Mouse (Mus musculus) hindbrain, embryonic 11.5 days (tissue): ENCODE measurements around the gene Ip6k2. TPM values are rescaled to one million over a fixed set of nuclear protein-coding genes. Genes with fewer than 3 reads are reported as not detected.
A peak's percentile ranks its signal among the peaks of the same experiment; 100 is the strongest.

Experiments
- ATAC-seq: fragments of 200-750 bp; cut with Nextera tagmentation; 2 replicates; pipeline ENCODE4 v1.8.0; 2017; ENCODE audit warnings: mild to moderate bottlenecking, moderate TSS enrichment, moderate library complexity; ENCODE audit not compliant: low FRiP score
- DNase-seq: peaks from one replicate; pipeline ENCODE4 v3.0.0-alpha.2; 2015; ENCODE audit warnings: low spot score
- H3K27ac ChIP-seq: fragments of 300-500 bp; sonication (generic); 2 replicates; pipeline ENCODE4 v1.5.1; 2014; ENCODE audit warnings: mild to moderate bottlenecking, low read depth, low read length
- H3K27me3 ChIP-seq: fragments of 300-500 bp; sonication (generic); 2 replicates; pipeline ENCODE4 v1.6.1; 2014; ENCODE audit warnings: mild to moderate bottlenecking, low read length, moderate library complexity, mixed read lengths; ENCODE audit not compliant: control insufficient read depth, insufficient read depth
- H3K36me3 ChIP-seq: fragments of 300-500 bp; sonication (generic); 2 replicates; pipeline ENCODE4 v1.6.1; 2014; ENCODE audit warnings: mild to moderate bottlenecking, low read length, moderate library complexity, mixed read lengths; ENCODE audit not compliant: control insufficient read depth, insufficient read depth
- H3K4me1 ChIP-seq: fragments of 300-500 bp; sonication (generic); replicated peaks from 2 replicates; pipeline ENCODE4 v1.6.1; 2014; ENCODE audit warnings: low read length, mixed read lengths; ENCODE audit not compliant: control insufficient read depth, insufficient read depth
- H3K4me2 ChIP-seq: fragments of 300-500 bp; sonication (generic); replicated peaks from 2 replicates; pipeline ENCODE4 v1.6.1; 2014; ENCODE audit warnings: mild to moderate bottlenecking, low read depth, low read length
- H3K4me3 ChIP-seq: fragments of 300-500 bp; sonication (generic); 2 replicates; pipeline ENCODE4 v1.5.1; 2014; ENCODE audit warnings: low read depth, low read length
- H3K9ac ChIP-seq: fragments of 300-500 bp; sonication (generic); 2 replicates; pipeline ENCODE4 v1.6.1; 2014; ENCODE audit warnings: low read depth, low read length
- H3K9me3 ChIP-seq: fragments of 300-500 bp; sonication (generic); 2 replicates; pipeline ENCODE4 v1.6.1; 2016; ENCODE audit warnings: low read length; ENCODE audit not compliant: control insufficient read depth
- WGBS: fragments of 180-500 bp; shearing (Covaris S2); extraction: QIAGEN DNeasy Blood & Tissue Kit; methylation state at CpG from one replicate; pipeline ENCODE4 v1.1.7; 2014; 5-methylcytosine and 5-hydroxymethylcytosine counted together
- polyA plus RNA-seq: library from polyadenylated mRNA; unstranded; fragments of >200 nt; fragmentation: Nextera tagmentation; extraction: Ambion mirVana; gene quantifications from 2 replicates; pipeline ENCODE4 v1.2.1, GENCODE M21; 2014

The Ip6k2 gene
- polyA plus RNA-seq, 1 experiment from 2014 or later, result 136 TPM

DNA sequence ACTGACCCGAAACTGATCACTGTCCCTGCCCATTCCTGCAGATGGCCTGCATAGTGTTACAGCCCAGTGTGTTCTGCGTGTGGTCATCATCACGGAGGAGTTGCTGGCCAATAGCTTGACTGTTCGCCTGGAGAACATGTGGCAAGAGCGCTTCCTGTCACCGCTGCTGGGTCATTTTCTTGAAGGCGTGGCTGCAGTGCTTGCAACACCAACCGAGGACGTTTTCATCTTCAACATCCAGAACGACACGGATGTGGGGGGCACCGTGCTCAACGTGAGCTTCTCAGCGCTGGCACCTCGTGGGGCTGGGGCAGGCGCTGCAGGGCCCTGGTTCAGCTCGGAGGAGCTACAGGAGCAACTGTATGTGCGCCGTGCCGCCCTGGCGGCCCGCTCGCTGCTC is 48.0 kb downstream of the Ip6k2 start:
- DNase-seq, result peak; percentile 35
- H3K36me3 ChIP-seq, result no peaks in the 10 kb centered on the region

DNA sequence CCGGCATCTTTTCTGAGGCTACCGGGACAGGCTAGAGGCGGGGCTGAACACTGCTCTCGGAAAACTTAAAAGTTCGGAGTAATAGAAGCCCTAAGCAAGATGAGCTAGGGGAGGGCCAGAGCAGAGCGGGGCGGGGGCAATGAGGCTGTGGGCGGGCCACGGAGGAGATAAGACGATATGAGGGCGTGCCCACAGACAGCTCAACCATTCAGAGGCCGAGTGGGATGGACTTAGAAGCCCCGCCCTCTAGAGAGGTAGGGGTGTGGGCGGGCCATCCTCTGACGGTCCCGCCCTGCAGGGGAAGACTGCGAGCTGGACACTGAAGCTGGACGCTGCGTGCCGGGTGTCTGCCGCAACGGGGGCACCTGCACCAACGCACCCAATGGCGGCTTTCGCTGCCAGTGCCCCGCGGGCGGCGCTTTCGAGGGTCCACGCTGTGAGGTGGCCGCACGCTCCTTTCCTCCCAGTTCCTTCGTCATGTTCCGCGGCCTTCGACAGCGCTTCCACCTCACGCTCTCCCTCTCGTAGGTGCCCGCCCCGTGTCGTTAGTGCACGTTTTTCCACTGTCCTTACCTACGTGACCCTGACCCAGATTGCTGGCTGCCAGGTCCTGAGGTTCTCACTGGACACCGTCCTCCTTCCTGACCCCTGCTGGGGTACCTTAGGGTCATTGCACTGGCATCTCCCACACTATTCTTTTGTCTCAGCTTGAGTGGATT is 49.0 kb downstream of the Ip6k2 start:
- ATAC-seq, result peak; percentile 94
- Histone ChIP-seq H3K27ac (no peak overlapping the region), H3K4me3 (peak overlapping the region; percentile 39), H3K36me3 (no peaks in the 10 kb centered on the region), H3K4me2 (peak overlapping the region; percentile 80), H3K27me3 (peaks cover 23% of the 10 kb centered on the region), H3K4me1 (peaks cover 16% of the 10 kb centered on the region), H3K9ac (no peak overlapping the region; the same call in 1 of the 2 replicates), H3K9me3 (no peaks in the 10 kb centered on the region)
- WGBS, result 8% methylated on average over 39 of the region's 46 CpGs
- peak; percentile 89 for DNase-seq

More for the DNA sequence above, 48.0 kb downstream of the Ip6k2 start:
- 9% methylated on average over 23 of the region's 23 CpGs for WGBS
- Histone ChIP-seq H3K4me3 (peak overlapping the region; percentile 39), H3K9me3 (no peaks in the 10 kb centered on the region), H3K9ac (no peak overlapping the region; the same call in 1 of the 2 replicates), H3K4me1 (peaks cover 22% of the 10 kb centered on the region), H3K27me3 (peaks cover 24% of the 10 kb centered on the region), H3K27ac (no peak overlapping the region), H3K4me2 (peak overlapping the region; percentile 80)
- ATAC-seq, result no peak

DNA sequence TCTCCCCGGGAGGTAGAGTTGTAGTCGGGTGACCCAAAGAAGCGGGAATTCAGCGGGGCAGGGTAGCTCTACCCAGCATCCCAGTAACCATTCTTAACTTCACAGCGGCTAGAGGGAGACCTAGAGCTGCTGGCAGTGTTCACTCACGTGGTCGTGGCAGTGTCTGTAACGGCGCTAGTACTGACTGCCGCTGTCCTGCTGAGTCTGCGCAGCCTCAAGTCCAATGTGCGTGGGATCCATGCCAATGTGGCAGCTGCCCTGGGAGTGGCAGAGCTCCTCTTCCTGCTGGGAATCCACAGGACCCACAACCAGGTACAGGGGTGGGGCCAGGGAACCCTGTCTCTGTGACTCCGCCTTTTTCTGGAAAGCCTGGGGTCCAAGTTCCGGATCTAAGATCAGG is 59.4 kb downstream of the Ip6k2 start:
- Histone ChIP-seq H3K4me3 (no peak overlapping the region), H3K9me3 (no peaks in the 10 kb centered on the region), H3K27ac (no peak overlapping the region), H3K4me1 (no peaks in the 10 kb centered on the region), H3K36me3 (peaks cover 5% of the 10 kb centered on the region; the same call in 1 of the 2 replicates), H3K27me3 (no peaks in the 10 kb centered on the region), H3K4me2 (no peak overlapping the region), H3K9ac (no peak overlapping the region)
- no peak for ATAC-seq
- DNase-seq, result peak; percentile 11
- WGBS, result 23% methylated on average over 14 of the region's 14 CpGs

DNA sequence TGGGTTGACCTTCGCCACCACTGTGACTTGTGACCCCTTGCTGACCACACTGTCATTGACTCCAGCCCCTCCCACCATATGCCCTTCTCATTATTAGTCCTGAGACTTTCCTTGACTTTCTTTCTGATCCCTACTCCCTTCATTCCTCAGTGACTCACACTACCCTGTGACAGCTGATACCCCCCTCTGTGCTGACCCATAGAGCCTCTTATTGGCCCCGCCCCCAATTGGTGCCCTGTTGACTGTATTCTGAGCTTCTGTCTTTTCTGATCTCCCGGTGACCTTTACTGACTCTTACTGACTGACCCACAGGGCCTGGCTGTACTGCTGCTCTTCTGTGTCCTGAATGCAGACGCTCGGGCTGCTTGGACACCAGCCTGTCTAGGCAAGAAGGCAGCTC is 61.8 kb downstream of the Ip6k2 start:
- ATAC-seq, result 0 out of 2 replicates have a peak, but pooled peaks have one; percentile 4
- no peak for DNase-seq
- H3K36me3 ChIP-seq, result 0 out of 2 replicates have a peak, but pooled peaks cover 10% of the 10 kb centered on the region

DNA sequence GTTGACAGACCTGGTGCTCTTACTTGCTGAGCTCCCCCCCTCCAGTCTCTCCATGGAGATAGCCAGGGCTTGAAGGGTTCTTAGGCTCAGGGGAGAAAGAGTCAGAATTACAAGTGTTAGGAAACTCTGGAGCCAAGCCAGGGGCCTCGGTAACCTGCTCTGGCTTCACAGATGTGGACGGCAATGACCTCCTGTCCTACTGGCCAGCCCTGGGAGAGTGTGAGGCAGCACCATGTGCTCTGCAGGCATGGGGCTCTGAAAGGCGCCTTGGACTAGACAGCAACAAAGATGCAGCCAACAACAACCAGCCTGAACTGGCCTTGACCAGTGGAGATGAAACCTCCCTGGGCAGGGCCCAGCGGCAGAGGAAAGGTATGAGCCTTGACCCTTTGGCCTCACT is 63.8 kb downstream of the Ip6k2 start:
- H3K4me1 ChIP-seq, result no peaks in the 10 kb centered on the region
- ATAC-seq (no peak), DNase-seq (no peak)
- no peak overlapping the region for H3K9ac ChIP-seq
- 0 out of 2 replicates have a peak, but pooled peaks cover 10% of the 10 kb centered on the region for H3K36me3 ChIP-seq
- H3K4me2 ChIP-seq, result no peak overlapping the region
- no peaks in the 10 kb centered on the region for H3K9me3 ChIP-seq
- 83% methylated on average over 4 of the region's 4 CpGs for WGBS
- H3K27me3 ChIP-seq, result no peaks in the 10 kb centered on the region
- H3K4me3 ChIP-seq, result no peak overlapping the region
- no peak overlapping the region for H3K27ac ChIP-seq

More for the DNA sequence above, 61.8 kb downstream of the Ip6k2 start:
- H3K4me2 ChIP-seq, result no peak overlapping the region
- WGBS, result 63% methylated on average over 5 of the region's 5 CpGs
- H3K27ac ChIP-seq, result no peak overlapping the region
- H3K9ac ChIP-seq, result no peak overlapping the region
- no peak overlapping the region for H3K4me3 ChIP-seq
- no peaks in the 10 kb centered on the region for H3K9me3 ChIP-seq
- H3K4me1 ChIP-seq, result no peaks in the 10 kb centered on the region
- no peaks in the 10 kb centered on the region for H3K27me3 ChIP-seq

DNA sequence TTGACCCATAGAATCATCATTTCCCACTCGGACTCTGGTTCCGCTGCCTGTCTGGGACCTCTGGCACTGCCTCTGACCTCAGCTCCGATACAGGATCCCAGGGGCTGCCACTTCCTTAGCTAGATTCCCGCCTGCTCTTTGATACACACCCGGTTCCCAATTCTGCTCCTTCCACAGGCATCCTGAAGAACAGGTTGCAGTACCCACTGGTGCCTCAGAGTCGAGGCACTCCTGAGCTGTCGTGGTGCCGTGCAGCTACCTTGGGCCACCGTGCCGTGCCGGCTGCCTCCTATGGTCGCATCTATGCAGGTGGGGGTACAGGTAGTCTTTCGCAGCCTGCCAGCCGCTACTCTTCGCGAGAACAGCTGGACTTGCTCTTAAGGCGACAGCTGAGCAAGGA is 64.8 kb downstream of the Ip6k2 start:
- Histone ChIP-seq H3K9me3 (no peaks in the 10 kb centered on the region), H3K4me1 (no peaks in the 10 kb centered on the region), H3K9ac (no peak overlapping the region), H3K27ac (no peak overlapping the region), H3K4me2 (no peak overlapping the region), H3K27me3 (no peaks in the 10 kb centered on the region), H3K36me3 (0 out of 2 replicates have a peak, but pooled peaks cover 5% of the 10 kb centered on the region), H3K4me3 (no peak overlapping the region)
- ATAC-seq (no peak), DNase-seq (no peak)
- 84% methylated on average over 17 of the region's 17 CpGs for WGBS

DNA sequence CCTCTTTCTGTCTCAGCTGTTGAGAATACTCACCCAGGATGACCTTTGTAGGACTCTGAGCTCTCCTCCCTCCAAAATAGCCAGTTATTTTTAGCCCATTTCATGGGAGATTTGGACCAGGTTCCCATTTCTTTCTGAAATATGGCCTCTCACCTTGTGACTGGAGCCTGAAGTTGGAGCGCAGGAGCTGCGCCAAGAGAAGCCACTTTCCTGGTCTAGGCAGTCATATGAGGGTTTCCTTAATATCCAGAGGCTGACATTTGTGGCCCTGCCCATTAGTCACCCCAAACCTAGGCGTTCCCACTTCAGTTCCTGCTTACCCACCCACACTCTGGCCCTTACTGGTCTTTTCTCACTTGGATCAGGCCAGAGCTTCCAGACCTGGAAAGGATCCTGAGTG is 69.4 kb downstream of the Ip6k2 start, which contains the start of gene Slc26a6:
TSS of gene Slc26a6 (plus strand) at position 308 of the 400 bp plus-strand sequence.
- no peaks in the 10 kb centered on the region for H3K9me3 ChIP-seq
- H3K4me3 ChIP-seq, result peak within 1 kb of the TSS; percentile 76
- peak within 1 kb of the TSS; percentile 74 for H3K9ac ChIP-seq
- peak within 1 kb of the TSS; percentile 68 for H3K27ac ChIP-seq
- ATAC-seq (no peak), DNase-seq (no peak)
- 88% methylated on average over 3 of the region's 3 CpGs for WGBS
- H3K4me2 ChIP-seq, result peak within 1 kb of the TSS; percentile 96
- 0 out of 2 replicates have a peak, but pooled peaks cover 4% of the 10 kb centered on the region for H3K4me1 ChIP-seq
- H3K36me3 ChIP-seq, result 0 out of 2 replicates have a peak, but pooled peaks cover 5% of the 10 kb centered on the region
- no peaks in the 10 kb centered on the region for H3K27me3 ChIP-seq

DNA sequence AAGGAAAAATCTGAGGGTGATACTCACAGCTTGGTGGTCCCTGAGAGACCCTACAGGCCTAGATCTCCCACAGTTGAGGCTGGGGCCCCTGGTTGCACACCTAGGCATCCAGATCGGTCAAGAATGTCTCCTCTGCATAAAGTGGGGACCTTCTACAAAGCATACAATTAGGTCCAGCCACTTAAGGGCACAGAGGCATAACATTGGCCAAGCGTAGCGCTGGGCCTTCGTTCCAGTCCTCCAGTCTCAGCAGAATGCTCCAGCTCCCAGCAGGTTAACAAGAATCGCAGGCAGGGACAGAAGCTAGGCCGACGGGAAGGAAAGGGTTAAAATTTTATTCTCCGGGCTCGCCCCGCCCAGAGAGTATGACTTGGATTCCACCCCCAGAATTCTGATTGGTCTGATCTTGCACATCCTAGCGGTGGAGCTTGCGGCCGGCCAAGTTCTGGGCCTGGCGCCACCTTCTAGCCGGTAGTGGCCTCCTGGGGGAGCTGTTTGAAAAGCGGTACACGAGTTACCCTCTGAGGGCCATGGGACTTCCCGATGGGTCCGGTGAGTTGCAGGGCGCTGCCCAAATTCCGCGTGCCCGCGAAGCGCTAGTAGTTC is 70.1 kb downstream of the Ip6k2 start:
- Histone ChIP-seq H3K4me2 (peak overlapping the region; percentile 96), H3K9me3 (no peaks in the 10 kb centered on the region), H3K27ac (peak overlapping the region; percentile 68), H3K4me3 (peak overlapping the region; percentile 76), H3K36me3 (0 out of 2 replicates have a peak, but pooled peaks cover 5% of the 10 kb centered on the region), H3K4me1 (0 out of 2 replicates have a peak, but pooled peaks cover 4% of the 10 kb centered on the region), H3K9ac (peak overlapping the region; percentile 74), H3K27me3 (no peaks in the 10 kb centered on the region)
- 3% methylated on average over 25 of the region's 25 CpGs for WGBS
- DNase-seq (peak; percentile 92), ATAC-seq (peak; percentile 92)
